Mouse (Mus musculus): ENCODE results near the gene Atxn7l3b.

GRCm38 (mm10) chr10:112893622-112894252 is 35.1 kb downstream of the Atxn7l3b start:
- TF ChIP-seq MAFK (IDR thresholded peaks at IDR 0.05; ENCODE audit: insufficient read depth, low read depth, low read length) (no peak), CHD2 (IDR thresholded peaks at IDR 0.05; ENCODE audit: low read depth, low read length) (no peak)
